ENCODE assay signal across 20 mouse cellular contexts in genomic region chr10:13196872-13197507, GRCm38 (mm10). TPM values are rescaled to one million over a fixed set of nuclear protein-coding genes. Genes with fewer than 3 reads are reported as not detected.
"Had no signal": no experiment of that assay in that cellular context is flagged by ENCODE, and none has a peak within 500 bp of the region (broad histone marks: within the 10 kb centered on the region; RNA-seq: fewer than 3 reads in every experiment).

No protein-coding gene starts in this region.

- H3K27ac ChIP-seq: layer of hippocampus, adult 2 months; liver, embryonic 13.5 days; lung, embryonic 15.5 days; midbrain, embryonic 13.5 days had no signal

- ATAC-seq: inflammation-experienced regulatory T-cells, adult 6 months; liver, postnatal 0 days; midbrain, embryonic 13.5 days had no signal

- H3K9ac ChIP-seq: liver, embryonic 13.5 days; liver, postnatal 0 days; lung, embryonic 15.5 days; midbrain, embryonic 13.5 days had no signal

- H3K4me3 ChIP-seq: layer of hippocampus, adult 2 months; liver, embryonic 13.5 days; lung, embryonic 15.5 days; midbrain, embryonic 13.5 days had no signal

- H3K36me3 ChIP-seq: liver, embryonic 13.5 days; lung, embryonic 15.5 days; midbrain, embryonic 13.5 days had no signal

- H3K27me3 ChIP-seq: liver, embryonic 13.5 days; lung, embryonic 15.5 days; midbrain, embryonic 13.5 days had no signal

- H3K9me3 ChIP-seq: liver, embryonic 13.5 days; lung, embryonic 15.5 days; midbrain, embryonic 13.5 days had no signal

- DNase-seq: kidney, adult 9 months; kidney, postnatal 10 days; kidney, postnatal 4 days; liver; liver, embryonic 13.5 days; liver, postnatal 0 days; lung, postnatal 14 days; right cerebral cortex, adult 18-20 months; right cerebral cortex, postnatal 25 days; thymus, postnatal 36 days had no signal

- H3K4me2 ChIP-seq: liver, embryonic 13.5 days; lung, embryonic 15.5 days; midbrain, embryonic 13.5 days had no signal

RNA-seq across cellular contexts. Expression of gene Zc2hc1b, which starts 19.2 kb away (rescaled TPM):
- total RNA-seq: layer of hippocampus, adult 2 months; layer of hippocampus, postnatal 10 days; left cerebral cortex, postnatal 36 days; midbrain, postnatal 0 days had no signal
- polyA plus RNA-seq: inflammation-experienced regulatory T-cells, adult 6 months; liver, embryonic 13.5 days; liver, postnatal 0 days; lung, embryonic 15.5 days; midbrain, embryonic 13.5 days; midbrain, postnatal 0 days; neural tube, embryonic 14.5 days; small intestine, adult 2 months; thymus, postnatal 0 days had no signal
